Mouse (Mus musculus): ENCODE results near the gene Cwh43.

Gene Cwh43

DNA sequence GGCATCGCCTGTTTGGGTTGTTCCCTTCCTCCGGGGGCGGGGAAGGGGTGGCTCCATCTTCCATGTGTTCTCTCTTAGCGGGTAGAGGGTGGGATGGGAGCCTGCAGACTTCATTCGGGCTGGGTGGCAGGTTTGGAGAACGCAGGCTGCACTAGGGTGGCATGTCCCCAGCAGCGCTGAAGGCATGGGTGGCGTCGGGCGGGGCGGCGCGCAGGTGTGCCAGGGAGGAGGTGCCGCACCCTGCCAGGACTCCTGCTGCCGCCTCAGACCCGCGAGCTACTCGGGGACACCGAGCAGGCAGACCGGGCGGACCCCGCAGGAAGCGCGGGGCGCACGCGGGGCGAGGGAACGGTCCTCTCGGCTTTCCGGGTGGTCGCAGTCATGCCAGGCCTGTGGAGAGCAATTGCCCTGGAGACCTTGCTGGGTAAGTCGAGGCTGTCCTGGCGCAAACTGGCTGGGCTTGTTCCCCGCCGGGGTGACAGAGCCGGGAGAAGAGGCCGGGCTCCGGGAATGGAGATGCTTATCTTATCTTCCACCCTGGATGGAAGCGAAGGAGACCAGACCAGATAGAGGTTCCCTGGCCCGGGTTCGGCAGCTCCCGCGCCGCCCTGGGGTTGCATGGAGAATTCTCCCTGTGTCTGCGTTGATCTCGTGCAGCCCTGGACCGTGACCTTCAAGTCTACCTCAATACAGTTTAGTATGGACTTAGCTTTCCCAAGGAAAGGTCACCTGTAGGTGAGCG, at the start of gene Cwh43:
TSS of gene Cwh43 (plus strand) at position 95 of the 742 bp plus-strand sequence.
- peak; percentile 27 for DNase-seq (ENCODE audit: low spot score)

DNA sequence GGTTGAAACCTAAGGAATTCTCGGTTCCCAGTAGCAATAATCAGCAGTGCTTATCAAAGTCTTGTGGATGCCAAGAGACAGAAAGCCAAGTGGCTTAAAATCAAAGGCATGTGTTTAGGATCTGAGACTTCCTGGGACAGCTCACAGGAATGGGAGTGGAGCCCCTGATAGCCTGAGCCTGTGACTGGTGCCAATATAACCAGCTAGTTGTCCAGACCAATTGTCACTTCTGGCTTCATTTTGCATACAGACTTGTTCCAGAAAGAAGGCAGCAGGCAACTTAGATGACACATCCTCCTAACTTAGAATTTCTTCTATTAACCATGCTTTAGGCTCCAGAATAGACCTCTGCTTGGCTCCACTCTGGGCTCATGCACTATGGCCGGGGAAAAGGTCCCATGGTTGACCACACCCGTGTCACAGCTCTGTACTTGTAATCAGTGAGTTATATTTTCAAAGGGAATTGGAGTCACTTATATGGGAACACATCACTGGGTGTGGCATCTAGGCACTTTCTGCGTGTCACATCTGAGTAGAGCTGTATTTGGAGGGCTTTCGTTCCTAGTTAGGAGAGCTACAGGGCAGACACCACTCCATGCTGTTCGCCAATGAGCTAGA, 46.6 kb upstream of the Cwh43 start:
- no peak for DNase-seq (ENCODE audit: low spot score)

- peak; percentile 56 for DNase-seq (ENCODE audit: low spot score)
Observed at GRCm38 (mm10) chr5:73359752-73360141, 46.1 kb upstream of the Cwh43 start.

DNA sequence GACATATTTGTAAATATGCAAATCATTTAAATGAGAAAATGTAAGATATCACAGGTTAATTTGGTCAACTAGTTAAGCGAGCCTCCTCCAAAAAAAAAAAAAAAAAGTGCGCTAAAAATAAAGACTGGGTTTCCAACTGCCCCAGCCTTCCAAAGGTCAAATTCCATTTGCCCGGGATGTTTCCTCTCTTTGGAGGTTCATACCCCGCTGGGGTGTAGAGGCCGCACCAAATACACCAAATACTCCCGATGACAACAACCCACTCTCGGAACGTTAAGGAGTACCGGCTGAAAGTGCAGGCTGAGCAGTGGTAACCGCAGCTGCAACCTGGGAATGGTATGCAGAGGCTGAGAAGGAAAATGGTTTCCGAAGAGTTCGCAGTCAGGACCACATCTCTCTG, 45.6 kb upstream of the Cwh43 start:
- DNase-seq (ENCODE audit: low spot score): no peak

- no peak for DNase-seq (ENCODE audit: low spot score)
Observed at GRCm38 (mm10) chr5:73362338-73362737, 43.5 kb upstream of the Cwh43 start.

- DNase-seq (ENCODE audit: low spot score): no peak
Observed at GRCm38 (mm10) chr5:73362791-73363190, 43.1 kb upstream of the Cwh43 start.

DNA sequence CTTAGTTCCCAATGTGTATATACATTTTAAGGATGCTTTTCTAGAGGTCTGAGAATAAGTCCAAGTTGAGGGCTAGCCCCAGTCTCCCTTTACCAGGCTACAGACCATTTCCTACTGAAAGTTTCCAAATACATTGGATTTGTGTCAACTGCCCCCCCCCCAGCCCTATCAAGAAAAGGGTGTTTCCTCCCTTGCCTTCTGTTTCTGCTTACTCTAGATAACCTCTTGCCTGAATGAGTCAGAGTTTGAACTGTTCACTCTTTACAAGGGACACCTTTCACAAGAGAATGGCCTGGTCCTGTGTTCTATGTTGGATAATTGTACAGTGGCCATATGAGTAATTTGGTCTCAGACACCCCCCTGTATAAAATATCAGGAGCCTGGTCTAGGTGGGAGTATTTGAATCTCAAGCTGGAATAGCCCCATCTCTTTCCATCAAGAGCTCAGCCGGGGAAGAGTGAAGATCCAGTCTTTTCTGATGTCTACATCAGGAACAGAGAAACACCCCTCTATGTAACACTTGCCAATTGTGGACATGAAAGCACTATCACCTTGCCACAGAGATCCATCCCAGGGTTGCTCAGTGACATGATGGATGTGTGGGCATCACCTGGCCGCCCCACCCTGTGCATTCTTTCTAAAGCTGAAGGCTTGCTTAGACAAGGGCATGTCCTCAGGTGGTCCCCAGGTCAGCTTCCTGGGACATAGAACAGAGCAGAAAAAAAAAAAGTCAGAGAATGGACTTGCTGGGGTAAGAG, 41.6 kb upstream of the Cwh43 start:
- DNase-seq (ENCODE audit: low spot score): no peak

- no peak for DNase-seq (ENCODE audit: low spot score)
Observed at GRCm38 (mm10) chr5:73367906-73368305, 38.0 kb upstream of the Cwh43 start.

DNA sequence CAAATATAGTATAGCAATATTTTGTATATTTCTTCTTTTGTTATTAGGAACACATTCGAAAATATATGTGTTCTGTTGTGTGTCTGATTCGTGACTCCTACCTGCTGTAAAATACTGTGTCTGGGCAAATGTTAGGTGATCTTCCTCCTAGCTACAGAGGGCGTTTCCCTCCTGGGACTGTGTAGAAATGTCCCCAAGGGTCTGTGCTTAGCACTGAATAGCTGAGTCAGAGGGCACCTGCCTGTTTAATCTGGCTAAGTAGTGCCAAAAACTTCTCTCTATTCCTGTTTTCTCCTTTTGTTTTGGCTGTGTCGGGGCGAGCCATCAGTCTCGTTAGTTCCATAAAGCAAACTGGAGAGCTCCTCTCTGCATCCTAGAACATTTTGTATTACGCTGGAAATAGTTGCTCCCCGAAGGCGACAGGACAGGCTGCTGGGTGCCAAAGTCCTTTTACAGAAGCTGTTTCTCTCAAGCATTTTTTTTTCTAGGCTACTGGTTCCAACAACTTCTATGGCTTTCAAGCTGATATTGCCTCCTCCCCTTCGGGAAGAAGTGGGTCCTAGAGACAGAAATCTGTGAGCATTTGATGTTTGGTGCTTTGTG, 36.9 kb upstream of the Cwh43 start:
- peak; percentile 39 for DNase-seq (ENCODE audit: low spot score)

- no peak for DNase-seq (ENCODE audit: low spot score)
Observed at GRCm38 (mm10) chr5:73369731-73370130, 36.1 kb upstream of the Cwh43 start.

DNA sequence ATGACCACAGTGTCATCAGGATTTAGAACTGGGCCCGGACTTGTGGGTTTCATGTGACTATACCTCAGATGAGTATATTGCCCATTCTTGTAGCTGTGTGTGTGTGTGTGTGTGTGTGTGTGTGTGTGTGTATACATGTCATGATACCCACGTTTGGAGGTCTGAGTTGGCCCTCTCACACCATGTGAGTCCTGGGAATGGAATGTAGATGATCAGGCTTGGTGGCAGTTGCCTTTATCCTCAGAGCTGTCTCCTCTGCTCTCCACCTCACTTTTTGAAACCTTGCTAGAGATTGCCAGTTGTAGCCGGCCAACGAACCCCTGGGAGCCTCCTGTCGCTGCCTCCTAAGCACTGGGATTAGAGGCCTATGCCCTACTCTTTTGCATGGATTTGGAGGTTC, 33.3 kb upstream of the Cwh43 start:
- no peak for DNase-seq (ENCODE audit: low spot score)

DNA sequence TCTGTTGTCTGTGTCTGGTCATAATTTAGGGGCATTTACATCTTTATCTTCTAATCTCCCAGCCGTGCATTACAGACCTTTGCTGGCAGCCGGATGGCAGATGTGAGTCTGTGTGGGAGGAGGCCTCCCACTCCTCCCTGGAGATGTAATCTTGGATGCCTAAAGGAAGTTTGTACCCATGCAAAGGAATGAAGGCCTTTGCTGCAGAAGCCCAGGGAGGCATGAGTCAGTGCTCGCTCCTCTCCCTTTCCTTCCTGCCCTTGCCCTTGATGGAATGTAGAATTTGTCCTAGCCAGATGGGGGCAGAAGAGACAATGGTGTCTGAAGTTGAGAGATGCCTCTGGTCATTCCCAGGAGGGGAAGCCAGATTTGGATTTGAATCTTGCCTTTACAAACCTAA, 32.7 kb upstream of the Cwh43 start:
- no peak for DNase-seq (ENCODE audit: low spot score)

- no peak for DNase-seq (ENCODE audit: low spot score)
Observed at GRCm38 (mm10) chr5:73376041-73376440, 29.8 kb upstream of the Cwh43 start.

GRCm38 (mm10) chr5:73376491-73376890, 29.4 kb upstream of the Cwh43 start:
- DNase-seq (ENCODE audit: low spot score): no peak

GRCm38 (mm10) chr5:73379908-73380307, 26.0 kb upstream of the Cwh43 start:
- DNase-seq (ENCODE audit: low spot score): peak; percentile 90

- DNase-seq (ENCODE audit: low spot score): no peak
Observed at GRCm38 (mm10) chr5:73380829-73381228, 25.0 kb upstream of the Cwh43 start.

DNA sequence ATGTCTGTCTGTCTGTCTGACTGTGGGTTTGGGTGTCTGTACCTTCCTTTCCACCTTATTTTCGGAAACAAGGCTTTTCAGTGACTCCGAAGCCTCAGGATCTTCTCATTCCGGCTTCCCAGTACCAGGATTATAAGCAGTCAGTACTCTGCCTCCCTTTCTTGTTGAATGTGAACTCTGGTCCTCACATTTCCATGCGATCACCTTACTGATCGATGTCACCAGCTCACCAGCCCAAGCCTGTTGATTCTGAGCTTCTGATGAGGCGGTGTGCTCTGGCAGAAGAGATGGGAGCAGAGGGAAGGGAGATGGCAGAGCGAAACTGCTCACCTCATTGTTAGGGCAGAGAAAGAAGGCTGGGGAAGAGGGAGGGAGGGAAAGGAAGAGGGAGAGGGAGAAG, 24.4 kb upstream of the Cwh43 start:
- DNase-seq (ENCODE audit: low spot score): no peak

DNA sequence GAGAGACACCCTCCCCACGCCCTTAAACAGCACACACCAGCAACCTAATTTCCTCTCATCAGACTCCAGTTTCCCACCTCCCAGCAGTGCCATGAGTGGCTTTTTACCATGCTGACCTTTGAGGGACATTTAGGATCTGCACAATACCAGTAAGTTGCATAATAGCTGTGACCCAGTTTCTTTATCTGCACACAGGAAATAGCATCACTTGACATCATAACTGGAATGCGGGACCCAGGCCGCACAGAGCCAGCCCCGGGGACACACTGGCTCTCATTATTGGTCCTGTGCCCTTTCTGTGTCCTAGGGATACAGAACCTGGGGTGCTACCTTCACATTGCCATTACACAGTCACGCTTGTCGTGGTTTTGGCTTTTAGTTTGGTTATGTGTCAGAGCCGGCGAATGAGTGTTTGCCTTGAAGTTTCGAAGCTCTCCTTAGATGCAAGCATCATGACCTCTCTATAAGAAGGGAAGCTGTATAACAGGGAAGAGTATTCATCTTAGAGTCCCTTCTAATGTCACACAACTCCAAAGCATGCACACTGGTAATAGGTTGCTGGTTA, 23.8 kb upstream of the Cwh43 start:
- no peak for DNase-seq (ENCODE audit: low spot score)

- peak; percentile 66 for DNase-seq (ENCODE audit: low spot score)
Observed at GRCm38 (mm10) chr5:73382737-73383646, 22.9 kb upstream of the Cwh43 start.

DNA sequence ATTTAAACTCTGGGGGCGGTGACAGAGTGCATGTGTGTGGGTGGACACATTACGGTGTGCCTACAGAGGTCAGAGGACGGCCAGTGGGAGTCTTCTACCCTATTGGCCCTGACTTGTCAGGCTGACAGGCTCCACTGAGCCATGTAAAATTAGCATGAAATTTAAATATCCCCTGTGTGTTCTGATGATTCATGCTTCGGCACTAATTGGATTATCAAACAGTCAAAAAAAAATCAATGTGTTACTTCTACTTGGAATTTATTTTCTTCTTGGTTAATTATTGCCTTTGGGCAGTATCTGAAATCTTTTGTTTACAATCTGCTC, 22.3 kb upstream of the Cwh43 start:
- DNase-seq (ENCODE audit: low spot score): no peak

GRCm38 (mm10) chr5:73393041-73393440, 12.8 kb upstream of the Cwh43 start:
- no peak for DNase-seq (ENCODE audit: low spot score)
